Mouse (Mus musculus) gastrocnemius, postnatal 25 days (tissue): ENCODE data around the gene Ivd. TPM values are rescaled to one million over a fixed set of nuclear protein-coding genes. Genes with fewer than 3 reads are reported as not detected.

Experiments
- DNase-seq: peaks from one replicate; pipeline ENCODE4 v3.0.0; 2022
- total RNA-seq, 2 experiments: library from RNA; stranded (reverse); gene quantifications; 1 replicate in 1 of 2; 2 replicates in 1 of 2; pipeline ENCODE4 v1.2.3; 2021

Gene Ivd
- total RNA-seq, 2 experiments from 2014 or later: 121 to 136 TPM

GRCm38 (mm10) chr2:118910605-118911278 lies 49.0 kb downstream of the Ivd start:
- no peak for DNase-seq

DNA sequence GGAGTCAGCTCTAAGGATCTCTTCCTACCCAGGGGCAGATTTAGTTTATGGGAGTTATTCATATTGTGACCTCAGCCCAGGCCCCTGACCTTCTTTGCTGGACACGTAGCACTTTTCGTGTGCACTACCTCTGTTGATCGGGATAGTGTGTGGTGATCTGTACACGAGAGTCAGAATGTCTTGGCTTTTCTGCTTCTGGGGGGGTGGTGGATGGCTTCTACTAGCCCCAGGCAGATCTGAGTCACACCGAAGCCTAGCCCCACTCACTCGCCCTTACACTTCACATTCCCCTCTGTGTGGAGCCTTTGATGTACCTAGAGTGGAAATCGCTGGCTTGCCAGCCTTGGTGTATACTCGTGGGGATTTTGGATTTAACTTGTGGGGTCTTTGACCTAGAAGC lies 51.0 kb downstream of the Ivd start:
- DNase-seq: no peak

- DNase-seq: peak; percentile 41
These were observed 52.0 kb downstream of the Ivd start for GRCm38 (mm10) chr2:118913551-118914276.

GRCm38 (mm10) chr2:118914685-118915084 lies 52.9 kb downstream of the Ivd start:
- DNase-seq: no peak

DNA sequence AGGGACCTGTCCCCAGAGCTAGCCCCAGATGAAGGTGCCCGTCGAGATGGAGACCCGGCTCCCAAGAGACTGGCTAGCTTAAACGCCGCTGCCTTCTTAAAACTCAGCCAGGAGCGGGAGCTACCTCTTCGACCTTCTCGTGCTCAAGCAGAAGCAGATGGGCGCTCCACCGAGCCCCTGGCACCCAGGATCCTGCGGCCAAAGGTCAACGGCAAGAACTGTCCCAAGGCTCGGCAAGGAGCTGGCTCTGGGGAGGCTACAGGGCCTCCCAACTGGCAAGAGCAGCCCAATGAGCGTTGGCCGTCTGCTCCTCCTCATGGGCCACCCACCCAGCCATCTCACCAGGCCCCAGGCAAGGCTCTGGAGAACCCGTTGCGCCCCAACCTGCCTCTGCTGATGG lies 54.7 kb downstream of the Ivd start:
- no peak for DNase-seq

DNA sequence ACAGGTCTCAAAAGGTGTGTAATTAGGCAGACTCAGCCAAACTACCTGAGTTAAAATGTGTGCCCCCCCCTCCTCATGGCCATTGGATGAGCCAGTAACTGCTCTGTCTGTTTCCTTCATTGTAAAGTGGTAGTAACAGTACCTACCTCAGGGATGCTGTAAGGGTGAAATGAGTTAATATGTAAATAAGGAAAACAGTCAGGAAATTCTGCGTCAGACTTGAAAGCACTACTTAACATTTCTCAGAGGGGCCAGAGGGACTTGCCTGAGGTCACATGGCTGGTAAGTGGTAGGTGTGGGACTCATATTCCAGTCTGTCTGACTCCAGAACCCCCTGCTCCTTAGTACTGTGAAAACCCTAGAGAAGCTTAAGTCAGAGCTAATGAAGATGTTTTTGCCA lies 56.8 kb downstream of the Ivd start:
- DNase-seq: no peak

- peak; percentile 52 for DNase-seq
These were observed 58.7 kb downstream of the Ivd start for GRCm38 (mm10) chr2:118920428-118920827.

DNA sequence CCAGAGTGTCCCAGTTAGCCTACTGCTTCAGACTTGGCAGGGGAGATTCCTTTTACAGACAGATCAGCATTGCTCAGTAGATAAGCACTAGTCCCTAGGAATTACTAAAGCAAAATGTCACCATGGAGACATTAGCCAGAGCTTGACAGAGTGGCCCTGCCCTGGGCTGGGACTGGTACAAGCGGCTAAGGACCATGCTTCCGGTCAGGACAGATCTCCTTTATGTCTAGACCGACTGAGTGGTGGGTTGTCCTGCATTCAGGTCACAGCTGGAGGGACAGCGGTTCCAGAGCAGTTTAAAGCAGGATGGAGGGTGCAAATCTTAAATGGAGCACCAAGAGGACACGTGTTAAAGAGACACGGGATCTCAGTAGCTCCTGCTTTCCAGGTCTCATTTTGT lies 64.2 kb downstream of the Ivd start:
- DNase-seq: no peak

DNA sequence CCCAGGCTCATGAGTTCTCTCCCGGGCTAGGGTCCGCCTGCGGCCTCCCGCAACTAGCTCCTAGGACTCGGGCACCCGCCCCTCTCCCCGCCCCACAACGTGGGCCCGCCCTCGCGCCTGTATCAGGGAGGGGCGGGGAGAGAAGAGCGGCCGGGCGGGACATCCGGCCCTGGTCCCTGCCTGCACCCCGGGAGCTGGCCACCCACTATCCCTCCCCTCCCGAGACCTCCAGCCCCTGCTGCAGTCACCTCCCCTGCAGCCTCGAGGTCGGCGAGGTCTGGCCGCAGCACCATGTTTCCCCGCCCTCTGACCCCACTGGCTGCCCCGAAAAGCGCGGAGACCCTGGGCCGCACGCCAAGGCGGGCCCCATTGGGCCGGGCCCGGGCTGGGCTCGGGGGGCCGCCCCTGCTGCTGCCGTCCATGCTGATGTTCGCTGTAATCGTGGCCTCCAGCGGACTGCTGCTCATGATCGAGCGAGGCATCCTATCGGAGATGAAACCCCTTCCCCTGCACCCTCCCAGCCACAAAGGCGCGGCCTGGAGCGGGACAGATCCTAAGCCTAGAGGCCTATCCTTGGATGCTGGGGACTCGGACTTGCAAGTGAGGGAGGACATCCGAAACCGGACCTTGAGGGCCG lies 64.7 kb downstream of the Ivd start, which contains the start of gene Chst14:
Gene Chst14 (plus strand): TSS at position 136 of the 637 bp plus-strand sequence.
- peak; percentile 85 for DNase-seq

GRCm38 (mm10) chr2:118926998-118927739 lies 65.4 kb downstream of the Ivd start:
- DNase-seq: no peak

Other genes with a start within 250 kb of the Ivd start
- gene Pak6, start 198.7 kb upstream of the Ivd start, total RNA-seq: under 1 TPM in 1 of 2 experiments, not detected in 1; 0.64 TPM
- not detected for gene Ankrd63, start 158.0 kb upstream of the Ivd start, total RNA-seq
- under 1 TPM; 0.15 to 0.16 TPM for gene Plcb2, start 133.5 kb upstream of the Ivd start, total RNA-seq
- gene Inafm2, start 116.2 kb upstream of the Ivd start, total RNA-seq: 1 to 10 TPM; 3.6 to 4.9 TPM
- gene Ccdc9b, start 99.3 kb upstream of the Ivd start, total RNA-seq: 10 to 100 TPM; 11.8 to 13.0 TPM
- not detected for gene Phgr1, start 89.2 kb upstream of the Ivd start, total RNA-seq
- not detected for gene Disp2, start 82.2 kb upstream of the Ivd start, total RNA-seq
- gene Knstrn, start 48.0 kb upstream of the Ivd start, total RNA-seq: 1 to 10 TPM in 1 of 2 experiments, under 1 TPM in 1; 0.92 to 1.3 TPM
- 1 to 10 TPM; 4.2 TPM for gene Bahd1, start 38.4 kb downstream of the Ivd start, total RNA-seq
- 1 to 10 TPM; 2.8 TPM for gene Chst14, start 64.5 kb downstream of the Ivd start, total RNA-seq
- gene Ccdc32, start 167.4 kb downstream of the Ivd start, total RNA-seq: 1 to 10 TPM; 3.7 to 4.8 TPM
- gene Rpusd2, start 172.8 kb downstream of the Ivd start, total RNA-seq: 1 to 10 TPM; 2.4 to 2.5 TPM
- under 1 TPM; 0.28 to 0.88 TPM for gene Knl1, start 185.2 kb downstream of the Ivd start, total RNA-seq